Comparison of ENCODE assay signal across 8 mouse cellular contexts in genomic region chr13:67332877-67333276, GRCm38 (mm10). TPM values are rescaled to one million over a fixed set of nuclear protein-coding genes. Genes with fewer than 3 reads are reported as not detected.
DNase-seq lines count a peak whose midpoint lies in the region; ATAC-seq and TF ChIP-seq lines count a peak whose summit lies in the region.

No protein-coding gene starts in this region.

- H3K4me1 ChIP-seq in thymus, adult 2 months (replicated peaks; ENCODE audit: control insufficient read depth, insufficient read depth, low read length), result peaks cover 4% of the 10 kb centered on the region; the same call in 1 of the 2 replicates
- 0 out of 2 replicates have a peak, but pooled peaks cover 3% of the 10 kb centered on the region for H3K4me1 ChIP-seq in intestine, embryonic 15.5 days (replicated peaks)

- H3K27ac ChIP-seq in thymus, adult 2 months (ENCODE audit: control insufficient read depth, insufficient read depth, low read length), result no peak overlapping the region
- H3K27ac ChIP-seq in intestine, embryonic 15.5 days, result no peak overlapping the region

- peak; percentile 7 for DNase-seq in cerebellum, adult 9-10 months
- no peak for DNase-seq in cerebellum, adult 8-10 months
- DNase-seq in thymus, adult 2 months, result peak; percentile 4
- DNase-seq in thymus, postnatal 36 days, result no peak
- DNase-seq in layer of hippocampus, postnatal 25 days (ENCODE audit: extremely low spot score in 1 of 2, low spot score in 1 of 2), result no peak

- TF ChIP-seq CTCF in thymus, adult 2 months (IDR thresholded peaks at IDR 0.05; ENCODE audit: borderline replicate concordance, control insufficient read depth, extremely low read depth, insufficient read depth, low read length, poor library complexity), result no peak

- H3K27me3 ChIP-seq in thymus, adult 2 months (ENCODE audit: control insufficient read depth, insufficient read depth, low read length), result no peaks in the 10 kb centered on the region
- no peaks in the 10 kb centered on the region for H3K27me3 ChIP-seq in intestine, embryonic 15.5 days (replicated peaks)
- H3K27me3 ChIP-seq in myocyte (ENCODE audit: control insufficient read depth, insufficient read depth, insufficient read length), result no peaks in the 10 kb centered on the region

- H3ac ChIP-seq in myocyte (ENCODE audit: control insufficient read depth, insufficient read length), result no peak overlapping the region

- peak overlapping the region; percentile 83 for H3K4me2 ChIP-seq in intestine, embryonic 15.5 days (replicated peaks)
- peak overlapping the region; percentile 84 for H3K4me2 ChIP-seq in myocyte (ENCODE audit: low read depth)

- 83% methylated on average over 1 of the region's 1 CpGs for WGBS in thymus, adult 2 months
- WGBS in intestine, embryonic 15.5 days, result 78% methylated on average over 1 of the region's 1 CpGs

- no peak for TF ChIP-seq POLR2A in thymus, adult 2 months (IDR thresholded peaks at IDR 0.05; ENCODE audit: control insufficient read depth, extremely low read depth, insufficient read depth, low read length, poor library complexity)
- TF ChIP-seq POLR2A in myocyte (IDR thresholded peaks at IDR 0.05; ENCODE audit: insufficient read length, low read depth), result no peak

- peak; percentile 42 for ATAC-seq in intestine, embryonic 15.5 days
- ATAC-seq in monocyte, adult 5-6 weeks (replicated peaks; ENCODE audit: insufficient number of reproducible peaks, low FRiP score, low TSS enrichment, poor library complexity, severe bottlenecking), result no peak

- no peak overlapping the region; the same call in 1 of the 2 replicates for H3K4me3 ChIP-seq in thymus, adult 2 months (ENCODE audit: control insufficient read depth, insufficient read depth, low read length)
- H3K4me3 ChIP-seq in intestine, embryonic 15.5 days (replicated peaks), result peak overlapping the region; percentile 49
- H3K4me3 ChIP-seq in myocyte, result peak overlapping the region; percentile 28

- H3K9me3 ChIP-seq in intestine, embryonic 15.5 days, result no peaks in the 10 kb centered on the region

- H3K36me3 ChIP-seq in thymus, adult 2 months (ENCODE audit: control insufficient read depth, insufficient read depth, low read length), result no peaks in the 10 kb centered on the region
- H3K36me3 ChIP-seq in intestine, embryonic 15.5 days, result no peaks in the 10 kb centered on the region
- no peaks in the 10 kb centered on the region for H3K36me3 ChIP-seq in myocyte (ENCODE audit: control insufficient read depth, insufficient read depth)

- H3K79me2 ChIP-seq in myocyte (ENCODE audit: control insufficient read depth, insufficient read depth), result no peaks in the 10 kb centered on the region

- H3K9ac ChIP-seq in intestine, embryonic 15.5 days, result 0 out of 2 replicates have a peak overlapping the region, but pooled peaks have one; percentile 52

TF ChIP-seq in myocyte, 11 proteins besides CTCF, POLR2A, EP300 and RAD21:
- TF ChIP-seq MAX (IDR thresholded peaks at IDR 0.05; ENCODE audit: low read depth), result no peak
- no peak for TF ChIP-seq POLR2AphosphoS2 (IDR thresholded peaks at IDR 0.05; ENCODE audit: insufficient read length, low read depth)
- TF ChIP-seq TCF12 (IDR thresholded peaks at IDR 0.05; ENCODE audit: insufficient read depth, poor library complexity, severe bottlenecking), result no peak
- no peak for TF ChIP-seq E2F4 (IDR thresholded peaks at IDR 0.05; ENCODE audit: insufficient read depth)
- no peak for TF ChIP-seq MYOD1 (IDR thresholded peaks at IDR 0.05; ENCODE audit: control insufficient read depth in 1 of 3, insufficient read length in 2 of 3, low read depth in 2 of 3)
- TF ChIP-seq SRF (IDR thresholded peaks at IDR 0.05; ENCODE audit: control insufficient read depth, insufficient read length, low read depth), result no peak

RNA-seq across cellular contexts. Expression of gene Zfp595, which starts 0.5 kb away (rescaled TPM):
- polyA plus RNA-seq in thymus, adult 2 months (2012; rRNA removed), result 1.5 and 2.0 TPM in 2 replicates
- polyA plus RNA-seq in intestine, embryonic 15.5 days (2015; fragmentation: Nextera tagmentation; extraction: Ambion mirVana), result 1.9 and 2.7 TPM in 2 replicates
- polyA plus RNA-seq in myocyte (2012; fragmentation: generic; extraction: Trizol), result 0.48 TPM
- total RNA-seq in layer of hippocampus, postnatal 25 days (2021), result 1 to 10 TPM; 3.1 to 3.2 TPM
- 8.6 to 13.9 TPM (median 13.1 TPM) in 3 replicates for total RNA-seq in monocyte, adult 5-6 weeks (2017)

RNA-seq across cellular contexts. Expression of gene Zfp457, which starts 26.6 kb away (rescaled TPM):
- polyA plus RNA-seq in thymus, adult 2 months (2012; rRNA removed), result 1.4 and 2.4 TPM in 2 replicates
- 0.49 and 0.53 TPM in 2 replicates for polyA plus RNA-seq in intestine, embryonic 15.5 days (2015; fragmentation: Nextera tagmentation; extraction: Ambion mirVana)
- 0.10 TPM for polyA plus RNA-seq in myocyte (2012; fragmentation: generic; extraction: Trizol)
- total RNA-seq in layer of hippocampus, postnatal 25 days (2021), result 1 to 10 TPM; 4.6 to 6.0 TPM
- 1.1 to 3.5 TPM (median 1.8 TPM) in 3 replicates for total RNA-seq in monocyte, adult 5-6 weeks (2017)

RNA-seq across cellular contexts. Expression of gene Gm28044, which starts 27.5 kb away (rescaled TPM):
- not detected in 2 replicates for polyA plus RNA-seq in thymus, adult 2 months (2012; rRNA removed)
- 0.38 TPM in 1 of 2 replicates, not detected in the other for polyA plus RNA-seq in intestine, embryonic 15.5 days (2015; fragmentation: Nextera tagmentation; extraction: Ambion mirVana)
- polyA plus RNA-seq in myocyte (2012; fragmentation: generic; extraction: Trizol), result 1.3 TPM
- under 1 TPM in 1 of 2 experiments, not detected in 1; 0.57 TPM for total RNA-seq in layer of hippocampus, postnatal 25 days (2021)
- total RNA-seq in monocyte, adult 5-6 weeks (2017), result 2.3 TPM in 1 of 3 replicates, not detected in the others

RNA-seq across cellular contexts. Expression of gene Zfp953, which starts 27.5 kb away (rescaled TPM):
- 0.82 TPM in 2 replicates for polyA plus RNA-seq in thymus, adult 2 months (2012; rRNA removed)
- 1.0 and 1.2 TPM in 2 replicates for polyA plus RNA-seq in intestine, embryonic 15.5 days (2015; fragmentation: Nextera tagmentation; extraction: Ambion mirVana)
- 0.12 TPM for polyA plus RNA-seq in myocyte (2012; fragmentation: generic; extraction: Trizol)
- total RNA-seq in layer of hippocampus, postnatal 25 days (2021), result 1 to 10 TPM; 1.0 to 1.1 TPM
- total RNA-seq in monocyte, adult 5-6 weeks (2017), result 7.5 to 10.8 TPM (median 9.6 TPM) in 3 replicates

RNA-seq across cellular contexts. Expression of gene Gm28041, which starts 42.7 kb away (rescaled TPM):
- 0.23 TPM in 1 of 2 replicates, not detected in the other for polyA plus RNA-seq in thymus, adult 2 months (2012; rRNA removed)
- polyA plus RNA-seq in intestine, embryonic 15.5 days (2015; fragmentation: Nextera tagmentation; extraction: Ambion mirVana), result 0.39 and 0.55 TPM in 2 replicates
- 1.0 TPM for polyA plus RNA-seq in myocyte (2012; fragmentation: generic; extraction: Trizol)
- not detected for total RNA-seq in layer of hippocampus, postnatal 25 days (2021)
- 1.1 to 4.5 TPM in 2 of 3 replicates, not detected in the other for total RNA-seq in monocyte, adult 5-6 weeks (2017)

Comparison
In these comparisons a context has a peak if more than half of its experiments do, and no peak if none do; other contexts are left out.
1. DNase-seq: peak in cerebellum, adult 9-10 months (single experiment) and thymus, adult 2 months (single experiment); none in cerebellum, adult 8-10 months (single experiment), thymus, postnatal 36 days (0 of 2) and layer of hippocampus, postnatal 25 days (0 of 2).